Mouse (Mus musculus) forebrain, embryonic 11.5 days (tissue): ENCODE measurements at regions not wholly inside any gene's neighbourhood (a gene's known extent, or its start where the extent isn't known, plus 50 kb on each side); places are given as distances from the start of the nearest gene placed in this dataset.

ENCODE experiments used
- ATAC-seq: fragments of 200-750 bp; cut with Nextera tagmentation; replicated peaks from 2 replicates; pipeline ENCODE4 v1.8.0; 2017; ENCODE audit warnings: moderate TSS enrichment; ENCODE audit not compliant: low FRiP score
- DNase-seq: peaks from one replicate; pipeline ENCODE4 v3.0.0-alpha.2; 2017; ENCODE audit warnings: low spot score
- H3K27ac ChIP-seq: fragments of 300-500 bp; sonication (generic); 2 replicates; pipeline ENCODE4 v1.5.1; 2014; ENCODE audit warnings: low read depth, low read length
- H3K27me3 ChIP-seq: fragments of 300-500 bp; sonication (generic); 2 replicates; pipeline ENCODE4 v1.6.1; 2014; ENCODE audit warnings: mild to moderate bottlenecking, low read length, mixed read lengths; ENCODE audit not compliant: control insufficient read depth, insufficient read depth
- H3K36me3 ChIP-seq: fragments of 300-500 bp; sonication (generic); 2 replicates; pipeline ENCODE4 v1.6.1; 2014; ENCODE audit warnings: mild to moderate bottlenecking, low read length, moderate library complexity, mixed read lengths; ENCODE audit not compliant: control insufficient read depth, insufficient read depth
- H3K4me1 ChIP-seq: fragments of 300-500 bp; sonication (generic); replicated peaks from 2 replicates; pipeline ENCODE4 v1.6.1; 2014; ENCODE audit warnings: low read length, mixed read lengths; ENCODE audit not compliant: control insufficient read depth, insufficient read depth
- H3K4me2 ChIP-seq: fragments of 300-500 bp; sonication (generic); 2 replicates; pipeline ENCODE4 v1.6.1; 2014; ENCODE audit warnings: low read depth, mild to moderate bottlenecking, low read length, moderate library complexity, mixed read lengths; ENCODE audit not compliant: severe bottlenecking
- H3K4me3 ChIP-seq: fragments of 300-500 bp; sonication (generic); 2 replicates; pipeline ENCODE4 v1.5.1; 2014; ENCODE audit warnings: low read depth, low read length
- H3K9ac ChIP-seq: fragments of 300-500 bp; sonication (generic); 2 replicates; pipeline ENCODE4 v1.6.1; 2014; ENCODE audit warnings: low read length
- H3K9me3 ChIP-seq: fragments of 300-500 bp; sonication (generic); 2 replicates; pipeline ENCODE4 v1.6.1; 2016; ENCODE audit warnings: low read length, mixed read lengths; ENCODE audit not compliant: control insufficient read depth
- WGBS: fragments of 180-500 bp; shearing (Covaris S2); extraction: QIAGEN DNeasy Blood & Tissue Kit; methylation state at CpG from one replicate; pipeline ENCODE4 v1.1.7; 2014; 5-methylcytosine and 5-hydroxymethylcytosine counted together

DNA sequence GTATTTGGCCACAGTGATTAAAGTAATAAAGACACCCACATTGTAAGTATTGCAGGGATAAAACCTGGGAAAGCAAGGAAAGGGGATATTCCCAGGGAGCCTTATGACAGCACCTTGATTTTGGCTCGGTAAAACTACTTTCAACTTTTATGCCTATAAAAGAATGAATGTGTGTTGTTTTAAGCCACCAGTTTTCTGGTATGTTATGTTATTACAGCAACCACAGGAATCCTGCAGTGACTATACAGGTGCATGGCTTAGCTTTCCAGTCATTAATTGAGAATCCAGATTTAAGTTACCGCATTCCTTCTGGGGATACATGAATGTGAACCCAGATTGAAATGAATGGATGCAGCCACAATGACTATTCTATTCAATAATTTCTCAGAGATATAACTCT is 537.2 kb upstream of the Sel1l start:
- no peak overlapping the region for H3K4me3 ChIP-seq
- DNase-seq (no peak), ATAC-seq (no peak)
- H3K27me3 ChIP-seq, result no peaks in the 10 kb centered on the region
- 0 out of 2 replicates have a peak, but pooled peaks cover 2% of the 10 kb centered on the region for H3K4me1 ChIP-seq
- WGBS, result 91% methylated on average over 2 of the region's 2 CpGs
- H3K27ac ChIP-seq, result no peak overlapping the region
- no peak overlapping the region for H3K9ac ChIP-seq
- no peaks in the 10 kb centered on the region for H3K9me3 ChIP-seq
- H3K4me2 ChIP-seq, result no peak overlapping the region
- H3K36me3 ChIP-seq, result no peaks in the 10 kb centered on the region

DNA sequence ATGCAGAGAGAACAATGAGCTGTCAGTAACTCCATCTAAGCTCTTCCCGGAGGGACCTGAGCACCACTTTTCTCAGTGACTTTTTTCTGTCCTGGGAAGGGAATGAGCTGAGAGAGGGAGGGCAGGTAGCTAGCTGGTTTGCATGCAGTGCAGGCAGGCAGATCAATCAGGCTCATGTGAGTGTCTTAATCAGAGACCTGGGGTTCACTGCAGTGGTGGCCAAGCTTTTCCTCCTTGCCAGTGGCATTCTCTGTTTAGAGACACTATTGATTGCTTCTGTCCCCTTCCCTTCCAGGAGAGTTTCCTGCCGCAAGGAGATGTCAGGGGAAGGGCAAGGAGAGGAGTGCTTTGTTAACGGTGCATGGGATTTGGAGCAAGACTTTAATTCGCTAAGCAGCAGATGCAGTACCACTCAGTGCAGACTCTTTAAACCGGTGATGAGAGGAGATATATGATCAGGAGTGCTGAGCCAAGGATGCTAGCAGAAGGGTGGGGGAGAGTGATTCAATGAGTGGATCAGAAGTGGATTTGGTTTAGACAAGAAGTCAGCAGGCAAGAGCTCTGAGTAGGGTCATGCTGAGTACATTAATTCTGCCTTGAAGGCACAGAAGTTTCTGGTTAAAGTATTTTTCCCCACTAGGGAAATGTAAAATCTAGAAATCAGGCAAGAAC is 535.4 kb upstream of the Sel1l start:
- DNase-seq, result no peak
- ATAC-seq, result peak; percentile 51; the same call in 1 of the 2 replicates
- no peaks in the 10 kb centered on the region for H3K27me3 ChIP-seq
- no peak overlapping the region for H3K4me3 ChIP-seq
- H3K27ac ChIP-seq, result no peak overlapping the region
- no peak overlapping the region for H3K9ac ChIP-seq
- 5% methylated on average over 5 of the region's 5 CpGs for WGBS
- no peak overlapping the region for H3K4me2 ChIP-seq
- no peaks in the 10 kb centered on the region for H3K9me3 ChIP-seq
- H3K4me1 ChIP-seq, result 0 out of 2 replicates have a peak, but pooled peaks cover 2% of the 10 kb centered on the region
- no peaks in the 10 kb centered on the region for H3K36me3 ChIP-seq

DNA sequence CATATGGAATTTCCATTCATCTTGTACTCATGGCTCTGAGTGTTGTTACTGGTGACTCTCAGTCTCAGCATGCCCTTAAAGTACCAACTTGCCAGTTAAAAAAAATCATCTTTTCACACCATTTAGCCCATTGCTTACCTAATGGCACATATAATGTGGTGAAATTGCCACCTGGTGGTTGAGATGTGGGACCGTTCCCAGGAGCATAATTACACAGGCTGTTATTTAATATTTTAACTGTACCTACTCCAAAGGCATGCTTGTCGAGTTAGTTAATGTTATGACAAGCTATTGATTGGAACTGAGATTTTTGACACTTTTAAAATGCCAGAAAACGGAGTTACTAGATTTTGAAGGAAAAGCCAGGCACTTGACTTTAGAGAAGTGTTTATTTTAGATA is 530.2 kb upstream of the Sel1l start:
- Histone ChIP-seq H3K9ac (no peak overlapping the region), H3K4me3 (no peak overlapping the region), H3K27ac (no peak overlapping the region), H3K27me3 (no peaks in the 10 kb centered on the region), H3K4me2 (no peak overlapping the region), H3K4me1 (0 out of 2 replicates have a peak, but pooled peaks cover 1% of the 10 kb centered on the region), H3K36me3 (no peaks in the 10 kb centered on the region), H3K9me3 (no peaks in the 10 kb centered on the region)
- ATAC-seq (no peak), DNase-seq (no peak)
- whole genome bisulfite sequencing, result 72% methylated on average over 3 of the region's 3 CpGs

DNA sequence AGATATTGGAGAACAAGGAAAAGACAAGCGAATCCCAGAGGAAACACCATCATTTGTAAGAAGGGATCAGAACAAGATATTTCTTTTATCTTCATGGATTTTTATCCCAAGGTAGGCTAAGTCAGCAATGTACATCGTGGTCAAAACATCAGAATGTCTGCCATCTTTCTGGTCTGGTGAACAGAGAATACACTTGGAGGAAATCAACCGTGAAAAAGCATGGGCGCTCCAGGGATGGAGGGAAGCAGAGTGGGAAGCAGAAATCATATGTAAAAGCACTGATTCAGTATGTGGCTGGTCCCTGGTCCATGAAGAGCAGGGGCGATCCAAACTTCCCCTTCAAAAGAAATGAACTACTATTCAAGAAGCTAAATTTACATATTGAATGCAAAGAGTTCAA is 517.0 kb upstream of the Sel1l start:
- Histone ChIP-seq H3K4me1 (no peaks in the 10 kb centered on the region), H3K27me3 (no peaks in the 10 kb centered on the region), H3K4me3 (no peak overlapping the region), H3K27ac (no peak overlapping the region), H3K36me3 (no peaks in the 10 kb centered on the region), H3K9me3 (no peaks in the 10 kb centered on the region), H3K9ac (no peak overlapping the region), H3K4me2 (no peak overlapping the region)
- WGBS, result 83% methylated on average over 5 of the region's 5 CpGs
- ATAC-seq (no peak), DNase-seq (no peak)

DNA sequence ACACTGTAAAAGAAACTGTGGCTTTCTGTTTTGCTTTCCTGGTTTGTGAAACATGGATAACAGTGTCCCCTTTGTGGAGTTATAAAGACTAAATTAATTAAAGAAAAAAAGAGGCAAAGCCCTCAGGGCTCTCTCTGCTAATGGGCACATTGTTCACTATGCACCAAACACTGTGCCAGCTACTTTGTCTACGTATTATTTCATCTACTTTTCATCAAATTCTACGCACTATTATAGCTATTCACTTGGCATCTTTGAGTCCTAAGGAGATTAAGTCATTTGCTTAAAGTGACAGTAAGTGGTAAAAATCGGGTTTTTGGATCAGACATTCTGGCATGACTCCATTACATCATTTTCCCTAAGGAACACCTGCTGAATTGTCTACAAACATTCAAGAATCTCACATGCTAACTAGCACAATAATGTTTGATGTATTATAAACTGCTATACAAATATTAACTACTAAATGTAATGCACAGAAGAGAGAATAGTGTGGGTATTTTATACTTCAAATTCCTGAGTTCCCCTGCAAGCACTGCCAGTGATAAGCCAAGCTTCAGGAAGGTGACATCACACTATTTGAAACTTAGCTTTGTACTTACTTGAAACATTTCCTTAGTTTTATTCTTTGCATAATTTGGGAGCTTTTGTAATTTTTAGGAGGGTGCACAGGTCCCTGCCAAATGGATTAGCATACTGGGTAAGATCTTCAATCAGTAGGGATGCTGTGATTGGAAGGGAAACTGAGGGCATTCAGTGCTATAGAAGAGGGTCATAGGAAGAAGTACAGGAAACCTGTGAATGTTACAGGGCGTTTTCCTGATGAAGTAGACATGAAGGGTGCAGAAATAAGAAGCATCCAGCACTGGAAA is 504.7 kb upstream of the Sel1l start:
- ATAC-seq (peak; percentile 51), DNase-seq (no peak)
- Histone ChIP-seq H3K27ac (no peak overlapping the region), H3K27me3 (no peaks in the 10 kb centered on the region), H3K4me1 (no peaks in the 10 kb centered on the region), H3K9ac (no peak overlapping the region), H3K4me2 (no peak overlapping the region), H3K9me3 (no peaks in the 10 kb centered on the region), H3K36me3 (no peaks in the 10 kb centered on the region), H3K4me3 (no peak overlapping the region)
- 46% methylated on average over 4 of the region's 4 CpGs for whole genome bisulfite sequencing

DNA sequence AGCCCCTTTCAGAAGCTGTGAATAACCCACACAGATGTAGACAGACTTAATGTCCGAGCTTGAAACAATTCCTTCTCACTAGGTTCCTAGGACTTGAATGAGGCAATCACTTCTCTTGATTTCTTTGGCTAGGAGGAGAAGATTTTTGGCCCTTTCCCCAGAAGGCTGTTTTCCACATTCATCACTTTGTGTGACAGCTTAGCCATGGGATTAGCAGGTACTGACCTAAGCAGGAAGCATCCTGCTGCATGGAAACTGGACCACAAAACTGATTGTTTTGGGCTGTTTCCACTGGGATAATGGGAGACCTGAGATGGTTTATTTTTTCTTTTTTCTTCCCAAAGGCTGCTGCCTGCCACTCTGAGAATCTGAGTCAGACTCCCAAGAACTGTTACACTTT is 469.3 kb upstream of the Sel1l start:
- H3K4me3 ChIP-seq, result no peak overlapping the region
- no peak overlapping the region for H3K4me2 ChIP-seq
- H3K27ac ChIP-seq, result no peak overlapping the region
- H3K9me3 ChIP-seq, result no peaks in the 10 kb centered on the region
- 68% methylated on average over 1 of the region's 1 CpGs for WGBS
- H3K9ac ChIP-seq, result no peak overlapping the region
- no peaks in the 10 kb centered on the region for H3K27me3 ChIP-seq
- DNase-seq (no peak), ATAC-seq (no peak)
- no peaks in the 10 kb centered on the region for H3K4me1 ChIP-seq
- no peaks in the 10 kb centered on the region for H3K36me3 ChIP-seq

DNA sequence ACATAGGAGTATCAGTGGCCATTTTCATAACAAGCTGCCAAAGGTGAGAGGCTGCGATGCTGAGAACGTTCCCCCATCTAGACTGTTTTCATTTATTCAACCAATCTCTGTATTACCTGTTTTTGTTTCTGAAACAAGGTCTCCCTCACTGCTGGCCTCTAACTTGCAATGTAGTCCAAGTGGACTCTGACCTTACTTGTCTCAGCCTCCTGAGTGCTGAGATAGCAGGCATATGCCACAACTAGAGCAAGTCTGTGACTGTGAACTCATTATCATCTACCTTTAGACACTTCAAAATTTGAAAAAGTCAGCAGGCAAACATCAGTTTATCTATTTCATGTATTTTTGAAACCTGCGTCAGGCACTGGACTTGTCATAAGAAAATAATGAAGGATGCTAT is 468.7 kb upstream of the Sel1l start:
- no peak overlapping the region for H3K4me3 ChIP-seq
- H3K27ac ChIP-seq, result no peak overlapping the region
- ATAC-seq (no peak), DNase-seq (no peak)
- no peak overlapping the region for H3K4me2 ChIP-seq
- no peaks in the 10 kb centered on the region for H3K27me3 ChIP-seq
- no peaks in the 10 kb centered on the region for H3K9me3 ChIP-seq
- WGBS, result 89% methylated on average over 3 of the region's 3 CpGs
- no peaks in the 10 kb centered on the region for H3K4me1 ChIP-seq
- no peak overlapping the region for H3K9ac ChIP-seq
- no peaks in the 10 kb centered on the region for H3K36me3 ChIP-seq

DNA sequence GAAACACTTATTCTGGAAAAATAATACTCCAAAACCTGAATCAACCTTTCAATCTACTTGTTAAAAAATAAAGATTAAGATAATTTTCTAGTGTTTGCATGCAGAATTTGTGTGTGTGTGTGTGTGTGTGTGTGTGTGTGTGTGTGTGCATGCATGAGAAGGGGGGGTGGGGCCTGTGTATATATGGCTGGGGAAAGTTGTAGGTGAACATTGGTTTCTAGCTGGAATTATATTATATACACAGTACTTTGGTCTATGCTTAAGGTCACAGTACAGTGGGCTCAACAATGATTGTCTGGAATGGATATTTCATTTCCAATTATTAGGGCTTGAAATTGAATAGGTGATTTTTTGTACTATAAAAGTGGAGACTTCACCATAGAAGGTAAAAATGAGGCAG is 467.3 kb upstream of the Sel1l start:
- Histone ChIP-seq H3K4me3 (no peak overlapping the region), H3K4me1 (no peaks in the 10 kb centered on the region), H3K36me3 (no peaks in the 10 kb centered on the region), H3K27ac (no peak overlapping the region), H3K9me3 (no peaks in the 10 kb centered on the region), H3K9ac (no peak overlapping the region), H3K4me2 (no peak overlapping the region), H3K27me3 (no peaks in the 10 kb centered on the region)
- ATAC-seq (no peak), DNase-seq (no peak)

DNA sequence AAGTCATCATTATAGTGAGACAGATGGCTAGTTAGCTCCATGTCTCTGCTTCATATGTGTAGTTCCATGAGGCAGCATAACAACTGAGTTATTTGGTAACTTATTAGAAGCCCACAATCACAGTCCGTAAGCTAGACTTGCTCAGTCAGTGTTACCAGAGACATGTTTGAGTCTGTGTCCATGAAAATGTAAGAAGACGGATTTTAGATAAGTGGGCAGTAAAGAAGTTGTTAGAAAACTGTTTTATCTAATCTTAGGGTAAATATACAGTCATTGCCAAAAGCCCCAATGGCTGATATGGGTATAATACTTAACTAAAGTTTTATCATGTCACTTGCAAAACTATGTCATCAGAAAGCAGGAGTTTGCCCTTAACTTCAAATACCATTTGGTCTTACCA is 466.9 kb upstream of the Sel1l start:
- Histone ChIP-seq H3K4me2 (no peak overlapping the region), H3K9ac (no peak overlapping the region), H3K27ac (no peak overlapping the region), H3K4me3 (no peak overlapping the region), H3K9me3 (no peaks in the 10 kb centered on the region), H3K4me1 (no peaks in the 10 kb centered on the region), H3K36me3 (no peaks in the 10 kb centered on the region), H3K27me3 (no peaks in the 10 kb centered on the region)
- DNase-seq (no peak), ATAC-seq (no peak)
- WGBS, result 95% methylated on average over 2 of the region's 2 CpGs
